Mouse (Mus musculus) spleen, adult 2 months (tissue): ENCODE data around the gene Rasd2.

Experiments used
- CTCF ChIP-seq: fragments of 200-500 bp; IDR thresholded peaks from 2 replicates; pipeline ENCODE4 v1.5.1; 2011; ENCODE audit warnings: mild to moderate bottlenecking, inconsistent platforms; ENCODE audit not compliant: insufficient read depth, insufficient read length, insufficient replicate concordance; ENCODE audit errors: extremely low read depth
- POLR2A ChIP-seq: fragments of 200-500 bp; IDR thresholded peaks from 2 replicates; pipeline ENCODE4 v1.6.1; 2011; ENCODE audit warnings: low read depth, low read length, inconsistent platforms

GRCm38 (mm10) chr8:75193022-75193421, 20.7 kb upstream of the Rasd2 start:
- TF ChIP-seq CTCF (no peak), POLR2A (no peak)
